Mouse (Mus musculus) lung, embryonic 16.5 days (tissue): ENCODE measurements at regions not wholly inside any gene's neighbourhood (a gene's known extent, or its start where the extent isn't known, plus 50 kb on each side); places are given as distances from the start of the nearest gene placed in this dataset.

Experiments used
- ATAC-seq: fragments of 200-750 bp; cut with Nextera tagmentation; 2 replicates; pipeline ENCODE4 v1.8.0; 2017; ENCODE audit warnings: low read depth, mild to moderate bottlenecking, moderate library complexity
- H3K27ac ChIP-seq: fragments of 300-500 bp; sonication (generic); 2 replicates; pipeline ENCODE4 v1.5.1; 2014; ENCODE audit warnings: mild to moderate bottlenecking, control low read depth, low read length
- H3K27me3 ChIP-seq: fragments of 300-500 bp; sonication (generic); 2 replicates; pipeline ENCODE4 v1.6.1; 2014; ENCODE audit warnings: low read depth, low read length, mixed read lengths; ENCODE audit not compliant: control insufficient read depth, insufficient read depth
- H3K36me3 ChIP-seq: fragments of 300-500 bp; sonication (generic); 2 replicates; pipeline ENCODE4 v1.6.1; 2014; ENCODE audit warnings: low read length; ENCODE audit not compliant: control insufficient read depth, insufficient read depth
- H3K4me1 ChIP-seq: fragments of 300-500 bp; sonication (generic); replicated peaks from 2 replicates; pipeline ENCODE4 v1.6.1; 2014; ENCODE audit warnings: low read length, mixed read lengths; ENCODE audit not compliant: control insufficient read depth, insufficient read depth
- H3K4me2 ChIP-seq: fragments of 300-500 bp; sonication (generic); 2 replicates; pipeline ENCODE4 v1.6.1; 2014; ENCODE audit warnings: low read depth, low read length, control low read depth
- H3K4me3 ChIP-seq: fragments of 300-500 bp; sonication (generic); 2 replicates; pipeline ENCODE4 v1.5.1; 2014; ENCODE audit warnings: mild to moderate bottlenecking, low read length, control low read depth
- H3K9ac ChIP-seq: fragments of 300-500 bp; sonication (generic); 2 replicates; pipeline ENCODE4 v1.6.1; 2014; ENCODE audit warnings: low read length, control low read depth
- H3K9me3 ChIP-seq: fragments of 300-500 bp; sonication (generic); 2 replicates; pipeline ENCODE4 v1.6.1; 2016; ENCODE audit warnings: low read length; ENCODE audit not compliant: control insufficient read depth
- WGBS: fragments of 180-500 bp; shearing (Covaris S2); extraction: QIAGEN DNeasy Blood & Tissue Kit; methylation state at CpG from one replicate; pipeline ENCODE4 v1.1.7; 2014; 5-methylcytosine and 5-hydroxymethylcytosine counted together

GRCm38 (mm10) chr10:92625781-92626180, 96.4 kb downstream of the Nedd1 start:
- 78% methylated on average over 7 of the region's 7 CpGs for WGBS
- no peak overlapping the region for H3K4me3 ChIP-seq

GRCm38 (mm10) chr10:92615684-92616379, 106.4 kb downstream of the Nedd1 start:
- no peak for ATAC-seq
- Histone ChIP-seq H3K27me3 (no peaks in the 10 kb centered on the region), H3K4me1 (no peaks in the 10 kb centered on the region), H3K9me3 (no peaks in the 10 kb centered on the region), H3K27ac (no peak overlapping the region), H3K4me3 (no peak overlapping the region), H3K36me3 (no peaks in the 10 kb centered on the region), H3K9ac (no peak overlapping the region), H3K4me2 (no peak overlapping the region)
- 71% methylated on average over 5 of the region's 5 CpGs for WGBS

More at GRCm38 (mm10) chr10:92625781-92626180, 96.4 kb downstream of the Nedd1 start:
- ATAC-seq = no peak
- no peak overlapping the region for H3K4me2 ChIP-seq
- H3K27ac ChIP-seq = no peak overlapping the region
- H3K4me1 ChIP-seq = no peaks in the 10 kb centered on the region
- H3K27me3 ChIP-seq = no peaks in the 10 kb centered on the region
- no peaks in the 10 kb centered on the region for H3K9me3 ChIP-seq
- no peaks in the 10 kb centered on the region for H3K36me3 ChIP-seq
- no peak overlapping the region for H3K9ac ChIP-seq

- 76% methylated on average over 6 of the region's 6 CpGs for WGBS
- H3K9ac ChIP-seq = no peak overlapping the region
- no peaks in the 10 kb centered on the region for H3K36me3 ChIP-seq
- no peaks in the 10 kb centered on the region for H3K27me3 ChIP-seq
- H3K27ac ChIP-seq = no peak overlapping the region
- H3K9me3 ChIP-seq = no peaks in the 10 kb centered on the region
- no peak overlapping the region for H3K4me3 ChIP-seq
- H3K4me2 ChIP-seq = no peak overlapping the region
- no peak for ATAC-seq
- no peaks in the 10 kb centered on the region for H3K4me1 ChIP-seq
Observed at GRCm38 (mm10) chr10:92614341-92614740, 107.9 kb downstream of the Nedd1 start.

GRCm38 (mm10) chr10:92611060-92611459, 111.2 kb downstream of the Nedd1 start:
- Histone ChIP-seq H3K36me3 (no peaks in the 10 kb centered on the region), H3K9ac (no peak overlapping the region), H3K27me3 (no peaks in the 10 kb centered on the region), H3K27ac (no peak overlapping the region), H3K4me3 (no peak overlapping the region), H3K4me1 (no peaks in the 10 kb centered on the region), H3K4me2 (no peak overlapping the region), H3K9me3 (no peaks in the 10 kb centered on the region)
- WGBS = 70% methylated on average over 3 of the region's 3 CpGs
- no peak for ATAC-seq

GRCm38 (mm10) chr10:92606761-92607160, 115.5 kb downstream of the Nedd1 start:
- Histone ChIP-seq H3K27me3 (no peaks in the 10 kb centered on the region), H3K9ac (no peak overlapping the region), H3K36me3 (no peaks in the 10 kb centered on the region), H3K27ac (no peak overlapping the region), H3K4me3 (no peak overlapping the region), H3K4me1 (no peaks in the 10 kb centered on the region), H3K9me3 (no peaks in the 10 kb centered on the region), H3K4me2 (no peak overlapping the region)
- no peak for ATAC-seq
- 36% methylated on average over 4 of the region's 4 CpGs for WGBS

GRCm38 (mm10) chr10:92605646-92606045, 116.6 kb downstream of the Nedd1 start:
- H3K9me3 ChIP-seq = no peaks in the 10 kb centered on the region
- ATAC-seq = no peak
- WGBS = 84% methylated on average over 3 of the region's 3 CpGs
- no peak overlapping the region for H3K9ac ChIP-seq
- H3K4me2 ChIP-seq = no peak overlapping the region
- no peak overlapping the region for H3K4me3 ChIP-seq
- no peaks in the 10 kb centered on the region for H3K36me3 ChIP-seq
- H3K27ac ChIP-seq = no peak overlapping the region
- no peaks in the 10 kb centered on the region for H3K27me3 ChIP-seq
- H3K4me1 ChIP-seq = no peaks in the 10 kb centered on the region

- Histone ChIP-seq H3K9ac (no peak overlapping the region), H3K9me3 (no peaks in the 10 kb centered on the region), H3K4me1 (no peaks in the 10 kb centered on the region), H3K4me3 (no peak overlapping the region), H3K27ac (no peak overlapping the region), H3K27me3 (no peaks in the 10 kb centered on the region), H3K4me2 (no peak overlapping the region), H3K36me3 (no peaks in the 10 kb centered on the region)
- WGBS = 62% methylated on average over 4 of the region's 4 CpGs
- ATAC-seq = no peak
Observed at GRCm38 (mm10) chr10:92600116-92600515, 122.1 kb downstream of the Nedd1 start.

GRCm38 (mm10) chr10:92595496-92596355, 126.5 kb downstream of the Nedd1 start:
- Histone ChIP-seq H3K27me3 (no peaks in the 10 kb centered on the region), H3K9ac (no peak overlapping the region), H3K4me2 (no peak overlapping the region), H3K4me3 (no peak overlapping the region), H3K36me3 (no peaks in the 10 kb centered on the region), H3K27ac (no peak overlapping the region), H3K4me1 (no peaks in the 10 kb centered on the region), H3K9me3 (no peaks in the 10 kb centered on the region)
- ATAC-seq = no peak
- 16% methylated on average over 6 of the region's 6 CpGs for WGBS

GRCm38 (mm10) chr10:92593947-92594460, 128.2 kb downstream of the Nedd1 start:
- Histone ChIP-seq H3K4me2 (no peak overlapping the region), H3K36me3 (no peaks in the 10 kb centered on the region), H3K9ac (no peak overlapping the region), H3K4me3 (no peak overlapping the region), H3K27me3 (no peaks in the 10 kb centered on the region), H3K4me1 (no peaks in the 10 kb centered on the region), H3K9me3 (no peaks in the 10 kb centered on the region), H3K27ac (no peak overlapping the region)
- 27% methylated on average over 7 of the region's 7 CpGs for WGBS
- ATAC-seq = no peak
